Mouse (Mus musculus) E14TG2a.4 (cell line): ENCODE results near the gene Rapgef6.

ENCODE experiments used
- CTCF ChIP-seq: conservative IDR thresholded peaks from 2 replicates; pipeline ENCODE4 v1.5.1; 2014; ENCODE audit warnings: low read length
- NANOG ChIP-seq: IDR thresholded peaks from 2 replicates; pipeline ENCODE4 v1.6.1; 2014; ENCODE audit warnings: borderline replicate concordance, low read length, mixed read lengths
- POU5F1 ChIP-seq: IDR thresholded peaks from 2 replicates; pipeline ENCODE4 v1.6.1; 2014; ENCODE audit warnings: low read length, borderline replicate concordance

GRCm38 (mm10) chr11:54701848-54702247, 179.2 kb downstream of the Rapgef6 start:
- TF ChIP-seq CTCF (no peak), POU5F1 (no peak), NANOG (no peak)
